Mouse (Mus musculus) forelimb bud, embryonic 11.5 days (tissue): ENCODE measurements at regions not wholly inside any gene's neighbourhood (a gene's known extent, or its start where the extent isn't known, plus 50 kb on each side); places are given as distances from the start of the nearest gene placed in this dataset.

Experiments used
- DNase-seq: peaks from one replicate; pipeline ENCODE4 v3.0.0-alpha.2; 2012; ENCODE audit warnings: low read depth, low spot score

GRCm38 (mm10) chr3:34525730-34526129, 124.5 kb upstream of the Sox2 start:
- DNase-seq: no peak

GRCm38 (mm10) chr3:34522054-34522684, 128.0 kb upstream of the Sox2 start:
- no peak for DNase-seq

DNA sequence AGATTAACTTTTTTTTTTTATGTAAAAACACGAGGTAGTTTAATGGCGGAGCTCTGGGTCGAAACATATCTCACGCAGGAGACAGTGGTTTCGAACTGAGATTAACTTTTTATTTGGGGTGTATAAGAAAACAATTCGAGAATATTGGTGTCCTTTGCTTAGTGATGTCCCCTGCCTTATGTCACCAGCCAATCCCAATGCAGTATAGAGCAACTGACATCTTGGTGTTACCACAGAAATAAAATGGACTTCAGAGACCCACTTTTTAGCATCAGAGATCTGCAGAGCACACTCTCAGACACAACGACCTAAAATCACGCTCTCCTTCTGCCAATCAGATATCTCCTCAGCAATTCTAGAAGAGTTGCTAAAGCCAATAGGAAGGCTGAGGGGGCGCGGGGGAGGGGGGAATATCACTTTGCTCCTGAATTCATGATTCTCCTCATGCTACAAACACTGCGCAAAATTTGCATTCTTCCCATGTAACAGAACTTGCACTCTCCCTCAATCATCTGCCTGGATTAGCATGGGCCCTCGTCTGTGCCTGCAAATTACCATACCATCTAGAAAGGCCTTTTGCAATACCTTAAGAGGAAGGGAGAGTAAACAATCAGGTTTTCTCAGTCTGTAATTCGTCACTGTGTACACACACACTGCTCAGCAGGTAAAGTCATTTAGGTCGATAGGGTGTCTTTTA, 128.7 kb upstream of the Sox2 start:
- DNase-seq: no peak

GRCm38 (mm10) chr3:34512503-34513145, 137.6 kb upstream of the Sox2 start:
- DNase-seq: no peak

GRCm38 (mm10) chr3:34510723-34511122, 139.5 kb upstream of the Sox2 start:
- no peak for DNase-seq

GRCm38 (mm10) chr3:34509160-34509559, 141.0 kb upstream of the Sox2 start:
- DNase-seq: no peak

- no peak for DNase-seq
Measured at GRCm38 (mm10) chr3:34504573-34504894, 145.7 kb upstream of the Sox2 start.

DNA sequence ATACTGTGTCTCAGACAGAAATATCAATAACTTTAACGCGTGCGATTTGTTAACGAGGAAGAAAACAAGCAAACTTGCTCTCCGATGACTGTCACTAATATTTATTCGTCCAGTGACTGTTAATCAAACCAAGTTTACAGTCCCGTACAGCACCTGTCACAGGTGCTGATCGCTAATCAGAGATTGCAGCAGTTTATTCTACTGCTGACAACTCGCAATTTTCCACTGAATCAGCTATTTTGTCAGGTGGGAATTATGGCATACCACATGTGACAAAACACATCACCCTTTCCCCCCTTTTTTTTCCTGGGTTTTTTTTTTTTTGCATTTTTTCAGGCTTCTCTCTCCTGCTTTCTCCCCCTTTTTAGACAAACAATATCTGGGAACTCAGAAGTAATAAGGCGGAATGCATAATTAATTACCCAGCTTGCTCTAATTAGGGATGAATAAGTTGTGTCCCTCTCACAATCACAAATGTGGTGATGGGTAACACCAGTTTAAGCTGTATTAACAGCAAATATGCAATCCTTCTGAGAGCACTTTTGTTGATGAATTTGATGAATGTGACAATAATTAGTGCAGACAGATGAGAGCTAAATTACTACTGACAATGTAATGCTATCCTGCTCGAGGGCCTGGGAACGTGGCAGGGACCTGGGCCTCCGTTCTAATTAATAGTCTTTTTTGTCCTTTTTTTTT, 146.2 kb upstream of the Sox2 start:
- DNase-seq: no peak

- no peak for DNase-seq
Measured at GRCm38 (mm10) chr3:34496839-34497238, 153.4 kb upstream of the Sox2 start.

DNA sequence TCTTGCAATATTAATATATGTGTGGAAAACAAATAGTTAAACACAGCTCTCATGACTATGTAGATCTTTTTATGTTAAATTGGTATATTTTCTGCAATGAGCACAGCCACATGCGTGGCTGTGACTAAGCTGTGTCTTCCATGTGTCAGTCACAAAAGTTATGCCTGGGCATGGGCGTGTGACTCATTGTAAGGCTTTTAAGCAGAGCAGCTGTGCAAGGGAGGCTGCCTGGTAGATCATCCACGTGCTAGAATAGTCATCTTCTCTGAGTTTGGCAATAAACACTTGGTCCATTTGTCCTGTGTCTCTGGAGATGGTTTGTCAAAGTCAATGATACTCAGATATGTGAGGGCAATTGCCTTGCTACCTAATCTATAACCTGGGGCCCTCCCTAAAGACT, 154.6 kb upstream of the Sox2 start:
- no peak for DNase-seq

DNA sequence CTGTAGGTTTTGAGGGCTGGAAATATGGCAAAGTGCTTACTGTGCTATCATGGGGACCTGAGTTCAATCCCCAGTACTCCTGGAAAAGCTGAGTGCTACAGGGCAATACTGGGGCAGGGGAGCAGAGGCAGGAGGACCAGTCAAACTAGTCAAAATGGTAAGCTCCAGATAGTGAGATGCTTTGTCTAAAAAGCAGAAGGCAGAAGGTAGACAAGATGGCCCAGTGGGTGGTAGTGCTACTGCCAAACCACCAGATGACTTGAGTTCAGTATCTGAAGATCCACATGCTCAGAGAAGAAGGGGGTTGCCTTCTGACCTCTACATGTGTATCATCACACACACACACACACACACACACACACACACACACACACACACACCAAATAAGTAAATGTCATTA, 156.3 kb upstream of the Sox2 start:
- DNase-seq: no peak

- DNase-seq: no peak
Measured at GRCm38 (mm10) chr3:34489008-34489407, 161.2 kb upstream of the Sox2 start.

DNA sequence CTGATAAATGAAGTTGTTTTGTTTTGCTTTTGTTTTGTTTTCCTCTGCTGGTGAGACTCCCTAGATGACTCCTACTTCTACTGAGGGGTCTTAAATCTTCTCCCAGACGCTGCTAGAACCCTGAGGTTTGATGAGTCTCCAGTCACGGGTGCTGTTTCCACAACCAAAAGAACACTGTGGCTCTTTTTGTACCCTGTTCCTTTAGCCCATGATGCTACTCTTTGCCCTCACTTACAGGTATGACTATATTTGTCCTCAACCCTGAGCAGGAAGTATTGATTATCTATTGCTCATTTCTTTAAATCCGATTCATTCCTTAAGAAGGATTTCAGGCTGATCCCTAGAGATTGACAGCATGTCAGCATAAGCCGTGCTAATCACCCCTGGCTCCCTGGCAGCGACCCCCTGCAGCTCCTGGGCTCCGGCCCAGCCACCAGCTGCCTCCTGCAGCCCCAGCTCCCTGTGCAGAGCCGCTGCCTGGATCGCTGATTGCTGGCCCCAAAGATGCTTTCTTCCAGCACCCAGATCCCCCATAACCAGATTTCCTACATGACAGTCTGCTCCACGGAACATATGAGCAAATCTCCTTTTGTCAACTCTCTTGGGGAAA, 163.7 kb upstream of the Sox2 start:
- DNase-seq: no peak

- DNase-seq: no peak
Measured at GRCm38 (mm10) chr3:34485345-34486223, 164.6 kb upstream of the Sox2 start.

DNA sequence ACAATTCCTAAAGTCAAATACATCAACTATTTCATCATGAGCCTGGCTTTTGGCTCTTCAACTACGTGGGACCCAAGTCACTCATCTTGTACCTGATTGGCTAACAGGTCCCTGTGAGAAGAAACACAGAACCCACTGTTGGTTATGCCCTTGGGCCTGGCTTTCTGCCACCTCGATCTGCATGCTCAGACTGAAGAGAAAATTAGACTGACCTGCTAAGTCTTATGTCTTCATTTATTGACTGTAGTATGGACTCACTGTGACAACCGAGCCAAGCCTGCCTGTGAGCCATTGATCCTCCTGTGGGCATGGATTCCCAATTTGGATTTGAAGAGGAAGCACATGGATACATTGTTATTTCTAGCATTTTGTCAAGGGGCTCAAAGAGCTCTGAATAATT, 166.3 kb upstream of the Sox2 start:
- DNase-seq: no peak

DNA sequence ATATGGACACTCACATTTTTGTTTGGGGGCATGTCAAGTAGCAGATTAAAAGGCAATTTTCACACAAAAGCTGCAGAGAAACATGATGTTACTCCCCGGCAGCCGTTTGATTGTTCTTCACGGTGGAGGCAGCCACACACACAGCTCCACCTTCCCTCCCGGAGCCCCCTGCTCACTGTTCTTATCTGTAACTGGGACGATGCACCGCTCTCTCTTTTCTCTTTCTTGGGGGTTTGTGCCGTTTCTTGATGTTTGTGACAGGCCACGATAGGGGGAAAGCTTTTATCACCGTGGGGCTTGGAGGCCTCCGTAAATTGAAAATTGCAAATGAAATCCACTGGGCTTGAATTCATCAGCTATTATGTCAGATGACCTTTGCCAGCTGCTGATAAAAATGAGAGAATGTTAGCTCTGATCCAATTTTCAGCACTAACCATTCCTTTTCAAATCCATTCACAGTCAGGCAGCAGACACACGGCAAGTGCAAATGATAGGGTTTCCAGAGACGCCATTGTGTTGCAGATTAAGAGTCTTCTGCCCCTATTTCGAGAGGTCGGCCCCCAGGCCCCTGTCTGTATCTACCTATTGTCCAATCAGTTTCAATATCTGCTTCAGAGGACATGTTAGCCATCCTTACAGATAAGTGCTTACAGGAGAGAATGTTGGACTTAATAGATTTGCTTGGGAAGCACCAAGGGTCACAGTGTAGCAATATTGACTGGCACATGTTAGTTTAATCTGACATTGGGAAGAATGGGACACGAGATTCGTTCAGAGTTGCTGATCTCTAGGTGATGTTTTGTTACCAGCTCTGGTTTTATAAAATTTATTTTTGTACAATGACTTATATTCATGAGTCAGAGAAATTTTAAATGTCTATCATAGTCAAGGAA, 168.1 kb upstream of the Sox2 start:
- DNase-seq: no peak

DNA sequence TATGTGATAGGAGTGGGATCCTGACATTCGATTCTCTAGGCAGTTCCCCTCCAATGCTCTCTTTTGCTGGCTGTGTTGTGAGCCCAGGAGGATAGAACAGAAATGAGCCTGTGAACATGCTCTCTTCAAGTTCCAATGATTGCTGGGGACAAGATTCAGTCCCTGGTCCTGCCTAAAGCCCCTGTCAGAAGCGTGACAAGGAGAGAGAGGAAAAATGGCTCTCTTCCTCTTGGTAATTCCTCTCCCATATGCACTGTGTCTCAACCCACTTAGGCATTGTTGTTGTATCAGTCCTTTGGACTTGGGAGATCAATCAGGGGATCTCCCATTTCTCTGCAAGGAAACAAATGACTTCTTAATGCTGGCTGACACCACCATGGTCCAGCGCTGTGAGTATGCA, 168.9 kb upstream of the Sox2 start:
- DNase-seq: no peak

DNA sequence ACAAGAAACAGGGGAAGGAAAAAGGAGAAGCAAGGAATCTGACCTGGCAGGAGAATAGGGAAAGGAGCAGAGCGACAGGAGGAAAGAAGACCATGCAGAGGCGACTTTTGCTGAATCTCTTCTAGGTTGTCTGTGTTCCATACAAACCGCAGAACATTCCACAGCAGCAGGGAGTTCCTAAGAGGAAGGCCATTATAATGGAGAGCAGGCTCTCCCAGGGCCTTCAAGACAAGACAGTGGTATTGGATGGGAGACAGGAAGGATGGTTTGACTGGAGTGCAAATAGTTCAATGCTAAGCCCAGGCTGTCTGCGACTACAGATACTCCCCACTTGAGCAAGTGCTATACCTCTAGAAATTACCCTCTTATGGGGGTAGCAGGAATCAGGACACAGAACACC, 176.1 kb upstream of the Sox2 start:
- no peak for DNase-seq

DNA sequence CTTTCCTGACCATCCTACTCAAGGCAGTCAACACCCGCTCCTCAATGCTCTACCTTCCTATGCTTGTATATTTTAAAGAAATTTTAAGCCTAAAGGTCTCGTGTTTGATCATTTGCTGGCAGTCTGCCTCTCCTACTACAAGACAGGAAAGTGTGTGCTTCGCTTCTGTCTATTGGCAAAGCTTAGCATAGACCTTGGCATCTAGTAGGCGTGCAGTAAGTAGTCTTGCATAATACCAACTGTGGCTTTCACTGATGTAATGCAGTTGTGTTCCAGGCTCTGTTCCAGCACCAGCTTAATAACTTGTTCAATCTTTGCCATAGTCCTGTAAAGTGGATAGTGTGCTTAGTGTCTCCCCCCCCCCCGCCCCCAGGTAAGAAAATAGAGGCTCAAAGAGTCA, 179.5 kb upstream of the Sox2 start:
- DNase-seq: no peak

DNA sequence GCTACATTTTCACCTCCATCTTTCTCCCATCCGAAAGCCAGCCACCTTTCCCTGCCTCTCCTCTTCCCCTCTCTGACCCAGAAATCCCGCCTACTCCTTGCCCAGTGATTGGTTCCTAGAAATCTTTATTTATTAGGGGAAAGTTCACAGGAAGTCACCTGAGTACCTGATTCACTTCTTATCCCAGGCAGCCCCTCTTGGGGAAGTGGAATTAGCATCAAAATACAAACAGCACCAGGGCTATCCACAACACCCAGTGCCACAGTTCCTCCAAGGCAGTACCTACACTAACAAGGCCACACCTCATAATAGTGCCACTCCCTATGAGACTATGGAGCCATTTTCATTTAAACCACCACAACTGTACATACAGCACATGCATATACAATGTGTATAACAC, 180.3 kb upstream of the Sox2 start:
- no peak for DNase-seq
